Mouse (Mus musculus) MEL (cell line): Measurements from ENCODE around the gene Tpcn1. TPM values are rescaled to one million over a fixed set of nuclear protein-coding genes. Genes with fewer than 3 reads are reported as not detected.
"Not testable (repeated sequence)": the region's sequence is repeated elsewhere in the genome, so short reads cannot be mapped to it uniquely, and the experiment has no call there.

Experiments used
- DNase-seq: peaks from one replicate; pipeline ENCODE4 v3.0.0; 2011; ENCODE audit warnings: low read depth, low spot score
- H3K27ac ChIP-seq: 2 replicates; pipeline ENCODE4 v1.5.1; 2012; ENCODE audit warnings: low read depth, mild to moderate bottlenecking, control low read depth, low read length, moderate library complexity; ENCODE audit not compliant: control insufficient read depth
- H3K27me3 ChIP-seq, 2 experiments: fragments of 150-350 bp in 1 of 2; sonication (generic) in 1 of 2; 2 replicates each; pipeline ENCODE4 v1.6.1; 2012; ENCODE audit warnings: low read length in 2 of 2, mild to moderate bottlenecking in 2 of 2, improper control_type of control experiment in 1 of 2, moderate library complexity in 1 of 2; ENCODE audit not compliant: insufficient read depth in 2 of 2, control insufficient read depth in 1 of 2
- H3K36me3 ChIP-seq, 2 experiments: 2 replicates each; pipeline ENCODE4 v1.6.1; 2012 to 2014; ENCODE audit warnings: low read length in 2 of 2, improper control_type of control experiment in 1 of 2, inconsistent platforms in 1 of 2, mild to moderate bottlenecking in 1 of 2; ENCODE audit not compliant: insufficient read depth in 2 of 2, control insufficient read depth in 1 of 2
- H3K4me1 ChIP-seq, 2 experiments: fragments of 150-350 bp in 1 of 2; sonication (generic) in 1 of 2; 2 replicates each; pipeline ENCODE4 v1.6.1; 2012; ENCODE audit warnings: low read length in 2 of 2, improper control_type of control experiment in 1 of 2, mild to moderate bottlenecking in 1 of 2; ENCODE audit not compliant: insufficient read depth in 2 of 2, control insufficient read depth in 1 of 2
- H3K4me3 ChIP-seq, 2 experiments: fragments of 150-350 bp in 1 of 2; sonication (generic) in 1 of 2; 2 replicates each; pipeline ENCODE4 v1.5.1; 2012; ENCODE audit warnings: low read depth in 2 of 2, low read length in 2 of 2, mild to moderate bottlenecking in 2 of 2, moderate library complexity in 2 of 2, control low read depth in 1 of 2, improper control_type of control experiment in 1 of 2; ENCODE audit not compliant: control insufficient read depth in 1 of 2, insufficient read depth in 1 of 2
- H3K79me2 ChIP-seq: 2 replicates; pipeline ENCODE4 v1.6.1; 2012; ENCODE audit warnings: mild to moderate bottlenecking, low read length, moderate library complexity; ENCODE audit not compliant: control insufficient read depth, poor library complexity, insufficient read depth
- H3K9ac ChIP-seq: 2 replicates; pipeline ENCODE4 v1.6.1; 2012; ENCODE audit warnings: low read depth, mild to moderate bottlenecking, control low read depth, low read length, moderate library complexity; ENCODE audit not compliant: control insufficient read depth, poor library complexity, severe bottlenecking
- H3K9me3 ChIP-seq: fragments of 150-350 bp; sonication (generic); replicated peaks from 2 replicates; pipeline ENCODE4 v1.6.1; 2012; ENCODE audit warnings: mild to moderate bottlenecking, low read length, improper control_type of control experiment, moderate library complexity; ENCODE audit not compliant: insufficient read depth
- BHLHE40 ChIP-seq: IDR thresholded peaks from 2 replicates; pipeline ENCODE4 v1.6.1; 2012; ENCODE audit warnings: low read depth, mild to moderate bottlenecking, inconsistent platforms, low read length, improper control_type of control experiment, borderline replicate concordance
- CHD1 ChIP-seq: IDR thresholded peaks from 2 replicates; pipeline ENCODE4 v1.6.1; 2012; ENCODE audit warnings: low read depth, mild to moderate bottlenecking, inconsistent platforms, low read length, improper control_type of control experiment
- CHD2 ChIP-seq: IDR thresholded peaks from 2 replicates; pipeline ENCODE4 v1.6.1; 2011; ENCODE audit warnings: low read length, improper control_type of control experiment
- CTCF ChIP-seq, 3 experiments: IDR thresholded peaks in 2 of 3; conservative IDR thresholded peaks in 1 of 3; 2 replicates each; pipeline ENCODE4 v1.5.1; 2011 to 2012; ENCODE audit warnings: low read length in 3 of 3, low read depth in 2 of 3, mild to moderate bottlenecking in 2 of 3, improper control_type of control experiment in 1 of 3, inconsistent platforms in 1 of 3, mixed read lengths in 1 of 3, moderate library complexity in 1 of 3; ENCODE audit not compliant: control insufficient read depth in 1 of 3, insufficient read depth in 1 of 3, poor library complexity in 1 of 3, severe bottlenecking in 1 of 3
- ELF1 ChIP-seq: IDR thresholded peaks from 2 replicates; pipeline ENCODE4 v1.6.1; 2014; ENCODE audit warnings: low read depth, mild to moderate bottlenecking, inconsistent platforms, low read length, improper control_type of control experiment, moderate library complexity
- ETS1 ChIP-seq: IDR thresholded peaks from 2 replicates; pipeline ENCODE4 v1.6.1; 2012; ENCODE audit warnings: low read depth, mild to moderate bottlenecking, inconsistent platforms, low read length, improper control_type of control experiment, moderate library complexity
- GATA1 ChIP-seq: IDR thresholded peaks from 2 replicates; pipeline ENCODE4 v1.6.1; 2011; ENCODE audit warnings: low read depth, low read length, improper control_type of control experiment
- HCFC1 ChIP-seq: IDR thresholded peaks from 2 replicates; pipeline ENCODE4 v1.6.1; 2012; ENCODE audit warnings: low read depth, mild to moderate bottlenecking, inconsistent platforms, low read length, improper control_type of control experiment, moderate library complexity
- JUND ChIP-seq: IDR thresholded peaks from 2 replicates; pipeline ENCODE4 v1.6.1; 2011; ENCODE audit warnings: low read depth, mild to moderate bottlenecking, improper control_type of control experiment, low read length
- MAX ChIP-seq: IDR thresholded peaks from 2 replicates; pipeline ENCODE4 v1.6.1; 2011; ENCODE audit warnings: low read length, improper control_type of control experiment
- MXI1 ChIP-seq: IDR thresholded peaks from 2 replicates; pipeline ENCODE4 v1.6.1; 2011; ENCODE audit warnings: mild to moderate bottlenecking, low read depth, low read length, improper control_type of control experiment
- MYB ChIP-seq: IDR thresholded peaks from 2 replicates; pipeline ENCODE4 v1.6.1; 2011; ENCODE audit warnings: mild to moderate bottlenecking, low read depth, low read length, improper control_type of control experiment
- NELFE ChIP-seq: IDR thresholded peaks from 2 replicates; pipeline ENCODE4 v1.6.1; 2011; ENCODE audit warnings: low read depth, low read length, improper control_type of control experiment
- NRF1 ChIP-seq: IDR thresholded peaks from 2 replicates; pipeline ENCODE4 v1.6.1; 2014; ENCODE audit warnings: low read depth, mild to moderate bottlenecking, inconsistent platforms, low read length, improper control_type of control experiment, moderate library complexity; ENCODE audit not compliant: poor library complexity, insufficient read depth, severe bottlenecking
- POLR2AphosphoS2 ChIP-seq: IDR thresholded peaks from 2 replicates; pipeline ENCODE4 v1.6.1; 2011; ENCODE audit warnings: low read length, improper control_type of control experiment
- POLR2AphosphoS5 ChIP-seq: IDR thresholded peaks from 2 replicates; pipeline ENCODE4 v1.6.1; 2012; ENCODE audit warnings: low read depth, borderline replicate concordance, mild to moderate bottlenecking, inconsistent platforms, low read length, moderate library complexity, mixed read lengths
- RAD21 ChIP-seq: IDR thresholded peaks from 2 replicates; pipeline ENCODE4 v1.6.1; 2011; ENCODE audit warnings: mild to moderate bottlenecking, low read depth, low read length, improper control_type of control experiment
- RCOR1 ChIP-seq: IDR thresholded peaks from 2 replicates; pipeline ENCODE4 v1.6.1; 2012; ENCODE audit warnings: low read depth, mild to moderate bottlenecking, inconsistent platforms, low read length, improper control_type of control experiment
- TBP ChIP-seq: IDR thresholded peaks from 2 replicates; pipeline ENCODE4 v1.8.0; 2011; ENCODE audit warnings: low read depth, low read length, improper control_type of control experiment
- TCF12 ChIP-seq: IDR thresholded peaks from 2 replicates; pipeline ENCODE4 v1.6.1; 2014; ENCODE audit warnings: low read depth, mild to moderate bottlenecking, inconsistent platforms, low read length, improper control_type of control experiment, moderate library complexity
- USF1 ChIP-seq: IDR thresholded peaks from 2 replicates; pipeline ENCODE4 v1.6.1; 2014; ENCODE audit warnings: low read depth, mild to moderate bottlenecking, inconsistent platforms, low read length, improper control_type of control experiment, moderate library complexity
- ZMIZ1 ChIP-seq: IDR thresholded peaks from 2 replicates; pipeline ENCODE4 v1.6.1; 2012; ENCODE audit warnings: low read depth, mild to moderate bottlenecking, inconsistent platforms, low read length, improper control_type of control experiment, moderate library complexity
- polyA plus RNA-seq, 2 experiments: library from polyadenylated mRNA; stranded (reverse) in 1 of 2; unstranded in 1 of 2; fragments of >175 nt in 1 of 2; fragments of >200 nt in 1 of 2; gene quantifications; 2 replicates each; pipeline versions ENCODE4 v1.2.1 to v1.2.4; 2012; ENCODE audit warnings: low replicate concordance in 2 of 2, low read depth in 1 of 2; ENCODE audit not compliant: insufficient read length in 2 of 2, insufficient read depth in 1 of 2, missing spikeins in 1 of 2
- total RNA-seq: library from RNA; depleted of rRNA; stranded (reverse); fragments of 300-350 nt; gene quantifications from 2 replicates; pipeline ENCODE4 v1.2.3, GENCODE M21; 2012

The Tpcn1 gene
- total and polyA plus RNA-seq, 3 experiments = 11.3 to 43.2 TPM; not detected in 1

GRCm38 (mm10) chr5:120500609-120501008, 87.9 kb downstream of the Tpcn1 start:
- H3K9ac ChIP-seq, H3K9me3 ChIP-seq, H3K4me1 ChIP-seq, H3K27me3 ChIP-seq, H3K27ac ChIP-seq, H3K36me3 ChIP-seq, DNase-seq, H3K4me3 ChIP-seq: not testable (repeated sequence)
- H3K79me2 ChIP-seq = peaks cover 13% of the 10 kb centered on the region
- TF ChIP-seq CTCF (IDR thresholded peaks at IDR 0.05 in 2 of 3, conservative IDR thresholded peaks at IDR 0.05 in 1 of 3; ENCODE audit: control insufficient read depth in 1 of 3, insufficient read depth in 1 of 3, low read depth in 2 of 3, low read length in 3 of 3, poor library complexity in 1 of 3, severe bottlenecking in 1 of 3) = peak in 1 of 3 experiments; percentile 13; a peak in 2 of 6 replicates

- Histone ChIP-seq H3K79me2 (peaks cover 13% of the 10 kb centered on the region), H3K9ac (no peak overlapping the region), H3K4me1 (peaks cover 0 to 7% of the 10 kb centered on the region in 2 experiments; a peak in 3 of 4 replicates), H3K27ac (no peak overlapping the region), H3K4me3 (no peak overlapping the region), H3K9me3 (no peaks in the 10 kb centered on the region), H3K36me3 (peaks cover 0 to 4% of the 10 kb centered on the region in 2 experiments; a peak in 2 of 4 replicates), H3K27me3 (no peaks in the 10 kb centered on the region)
- TF ChIP-seq POLR2AphosphoS2 (no peak), RCOR1 (no peak), ZMIZ1 (no peak), RAD21 (no peak), NRF1 (no peak), TCF12 (no peak), USF1 (no peak), CTCF (IDR thresholded peaks at IDR 0.05 in 2 of 3, conservative IDR thresholded peaks at IDR 0.05 in 1 of 3; ENCODE audit: control insufficient read depth in 1 of 3, insufficient read depth in 1 of 3, low read depth in 2 of 3, low read length in 3 of 3, poor library complexity in 1 of 3, severe bottlenecking in 1 of 3) (no peak), MAX (no peak), ELF1 (no peak), GATA1 (no peak), MYB (no peak), BHLHE40 (no peak)
- no peak for DNase-seq
Observed at GRCm38 (mm10) chr5:120499202-120499601, 89.3 kb downstream of the Tpcn1 start.

GRCm38 (mm10) chr5:120497071-120497470, 91.4 kb downstream of the Tpcn1 start:
- no peaks in the 10 kb centered on the region for H3K9me3 ChIP-seq
- no peak for DNase-seq
- H3K79me2 ChIP-seq = peaks cover 1% of the 10 kb centered on the region; the same call in 1 of the 2 replicates
- TF ChIP-seq CHD1 (no peak), TBP (no peak), ELF1 (no peak), HCFC1 (no peak), RAD21 (no peak), CHD2 (no peak), JUND (no peak), NELFE (no peak), MYB (no peak), MXI1 (no peak), GATA1 (no peak), ZMIZ1 (no peak), TCF12 (no peak), POLR2AphosphoS5 (no peak), ETS1 (no peak)
- TF ChIP-seq, all 39 proteins: peak for 0
- H3K4me1 ChIP-seq = peaks cover 0 to 1% of the 10 kb centered on the region in 2 experiments; a peak in 2 of 4 replicates
- no peaks in the 10 kb centered on the region; a peak in 1 of 4 replicates for H3K36me3 ChIP-seq
- no peak overlapping the region for H3K9ac ChIP-seq
- no peak overlapping the region for H3K27ac ChIP-seq
- H3K27me3 ChIP-seq = no peaks in the 10 kb centered on the region
- H3K4me3 ChIP-seq = no peak overlapping the region
